Mouse (Mus musculus): ENCODE measurements at regions not wholly inside any gene's neighbourhood (a gene's known extent, or its start where the extent isn't known, plus 50 kb on each side); places are given as distances from the start of the nearest gene placed in this dataset.

DNA sequence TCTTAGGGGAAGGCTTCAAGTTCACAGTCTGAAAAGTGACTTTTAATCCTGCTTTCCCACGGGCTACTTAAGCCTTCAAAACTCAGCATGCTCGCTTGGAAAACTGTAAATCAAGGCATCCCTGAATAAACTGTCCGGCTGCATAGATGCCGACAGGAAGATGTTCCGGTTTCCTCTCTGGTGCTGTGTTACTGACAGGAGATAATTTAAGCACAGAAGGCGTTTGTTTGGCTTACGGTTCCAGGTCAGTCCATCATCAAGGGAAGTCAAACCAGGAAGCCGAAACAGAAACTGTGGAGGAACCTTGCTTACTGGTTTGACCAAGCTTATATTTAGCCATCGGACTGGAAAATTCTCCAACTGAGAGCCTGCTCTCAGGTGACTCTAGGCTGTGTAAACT, 52.6 kb upstream of the Prkcq start:
- H3K36me3 ChIP-seq (ENCODE audit: insufficient read depth, low read length), result no peaks in the 10 kb centered on the region
- no peak overlapping the region for H3K4me3 ChIP-seq (replicated peaks; ENCODE audit: low read depth, low read length)
- H3K4me1 ChIP-seq (replicated peaks; ENCODE audit: insufficient read depth, low read length), result no peaks in the 10 kb centered on the region
- no peak for TF ChIP-seq CTCF (IDR thresholded peaks at IDR 0.05; ENCODE audit: low read depth)
- no peak overlapping the region for H3K27ac ChIP-seq
- DNase-seq (ENCODE audit: low spot score) (peak; percentile 64), ATAC-seq (replicated peaks; ENCODE audit: low FRiP score, low read depth) (no peak)
- no peak overlapping the region for H3K9ac ChIP-seq (ENCODE audit: low read depth, low read length)
- no peaks in the 10 kb centered on the region for H3K27me3 ChIP-seq (ENCODE audit: insufficient read depth, low read length)
- peak overlapping the region; percentile 23; the same call in 1 of the 2 replicates for H3K4me2 ChIP-seq (ENCODE audit: low read length)
- WGBS, result 14% methylated on average over 9 of the region's 9 CpGs
- H3K9me3 ChIP-seq (replicated peaks; ENCODE audit: low read length), result no peaks in the 10 kb centered on the region
